ENCODE assay signal across 20 mouse cellular contexts in the genomic region with DNA sequence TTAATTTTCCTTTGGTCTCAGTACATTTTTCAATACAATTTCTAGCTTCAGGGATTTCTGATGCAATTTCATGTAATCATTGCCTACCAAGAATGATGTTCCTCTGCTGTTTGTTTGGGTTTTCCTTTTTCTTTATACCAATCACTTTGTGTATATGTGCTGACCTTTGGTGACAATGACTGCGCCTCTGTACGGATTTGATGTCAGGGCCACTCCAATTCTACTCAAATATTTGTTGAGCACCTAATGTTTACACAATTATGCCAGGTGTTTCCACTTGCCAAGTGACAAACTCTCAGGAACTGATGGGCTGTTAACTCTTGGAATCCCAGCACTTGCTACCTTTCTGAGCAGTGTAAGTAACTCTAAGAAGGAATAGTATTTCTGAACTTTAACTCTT.
DNase-seq lines count a peak whose midpoint lies in the region; ATAC-seq and TF ChIP-seq lines count a peak whose summit lies in the region.
"Had no signal": no experiment of that assay in that cellular context is flagged by ENCODE, and none has a peak within 500 bp of the region (broad histone marks: within the 10 kb centered on the region; RNA-seq: fewer than 3 reads in every experiment).

No protein-coding gene starts in this region.

- no peaks in the 10 kb centered on the region for H3K4me1 ChIP-seq in intestine, embryonic 15.5 days (replicated peaks)
- no peaks in the 10 kb centered on the region for H3K4me1 ChIP-seq in intestine, postnatal 0 days (replicated peaks; ENCODE audit: control insufficient read depth, insufficient read depth, low read length)
- no peaks in the 10 kb centered on the region for H3K4me1 ChIP-seq in lung, embryonic 14.5 days (ENCODE audit: insufficient read depth)
- H3K4me1 ChIP-seq in embryonic fibroblast, embryonic 13.5 days (ENCODE audit: control insufficient read depth, insufficient read depth, low read length) = no peaks in the 10 kb centered on the region; the same call in 1 of the 2 replicates
- H3K4me1 ChIP-seq in heart, embryonic 11.5 days (ENCODE audit: control insufficient read depth, insufficient read depth, low read length) = no peaks in the 10 kb centered on the region
- H3K4me1 ChIP-seq: forebrain, embryonic 13.5 days; heart, embryonic 13.5 days had no signal

- no peak overlapping the region for H3K4me3 ChIP-seq in intestine, embryonic 15.5 days (replicated peaks)
- no peak overlapping the region for H3K4me3 ChIP-seq in intestine, postnatal 0 days (ENCODE audit: low read depth, low read length)
- no peak overlapping the region for H3K4me3 ChIP-seq in lung, embryonic 14.5 days (ENCODE audit: low read depth, low read length)
- no peak overlapping the region for H3K4me3 ChIP-seq in embryonic fibroblast, embryonic 13.5 days (ENCODE audit: insufficient read depth, low read length)
- no peak overlapping the region for H3K4me3 ChIP-seq in myocyte
- no peak overlapping the region for H3K4me3 ChIP-seq in heart, embryonic 11.5 days (ENCODE audit: low read depth, low read length)
- H3K4me3 ChIP-seq: embryonic facial prominence, embryonic 13.5 days; forebrain, embryonic 13.5 days; gastrocnemius, adult 2 months; heart, embryonic 13.5 days had no signal

- no peak overlapping the region for H3K4me2 ChIP-seq in intestine, embryonic 15.5 days (replicated peaks)
- no peak overlapping the region for H3K4me2 ChIP-seq in intestine, postnatal 0 days (replicated peaks; ENCODE audit: low read depth)
- no peak overlapping the region for H3K4me2 ChIP-seq in lung, embryonic 14.5 days
- H3K4me2 ChIP-seq in myocyte (ENCODE audit: low read depth) = no peak overlapping the region
- no peak overlapping the region for H3K4me2 ChIP-seq in heart, embryonic 11.5 days
- H3K4me2 ChIP-seq: embryonic facial prominence, embryonic 13.5 days; forebrain, embryonic 13.5 days; heart, embryonic 13.5 days had no signal

- no peak overlapping the region for H3K9ac ChIP-seq in intestine, embryonic 15.5 days
- no peak overlapping the region for H3K9ac ChIP-seq in intestine, postnatal 0 days (ENCODE audit: low read depth, low read length)
- no peak overlapping the region for H3K9ac ChIP-seq in lung, embryonic 14.5 days
- H3K9ac ChIP-seq in heart, embryonic 11.5 days (ENCODE audit: low read depth, low read length) = no peak overlapping the region
- H3K9ac ChIP-seq: embryonic facial prominence, embryonic 13.5 days; forebrain, embryonic 13.5 days; heart, embryonic 13.5 days had no signal

- WGBS in intestine, embryonic 15.5 days = 42% methylated on average over 2 of the region's 2 CpGs
- 41% methylated on average over 2 of the region's 2 CpGs for WGBS in intestine, postnatal 0 days
- 37% methylated on average over 2 of the region's 2 CpGs for WGBS in lung, embryonic 14.5 days
- 80% methylated on average over 2 of the region's 2 CpGs for WGBS in heart, embryonic 11.5 days (ENCODE audit: insufficient replicate concordance)

- no peak overlapping the region for H3K27ac ChIP-seq in intestine, embryonic 15.5 days
- no peak overlapping the region for H3K27ac ChIP-seq in intestine, postnatal 0 days (ENCODE audit: low read depth, low read length)
- H3K27ac ChIP-seq in lung, embryonic 14.5 days (ENCODE audit: low read depth) = no peak overlapping the region
- peak overlapping the region; percentile 75 for H3K27ac ChIP-seq in embryonic fibroblast, embryonic 13.5 days (ENCODE audit: insufficient read depth, low read length)
- H3K27ac ChIP-seq in heart, embryonic 11.5 days (ENCODE audit: low read depth, low read length) = no peak overlapping the region
- H3K27ac ChIP-seq: embryonic facial prominence, embryonic 13.5 days; forebrain, embryonic 13.5 days; gastrocnemius, adult 2 months; heart, embryonic 13.5 days had no signal

- peaks cover 5% of the 10 kb centered on the region; the same call in 1 of the 2 replicates for H3K36me3 ChIP-seq in intestine, embryonic 15.5 days
- peaks cover 23% of the 10 kb centered on the region for H3K36me3 ChIP-seq in intestine, postnatal 0 days (ENCODE audit: control insufficient read depth, insufficient read depth)
- peaks cover 61% of the 10 kb centered on the region for H3K36me3 ChIP-seq in lung, embryonic 14.5 days (ENCODE audit: insufficient read depth)
- H3K36me3 ChIP-seq in myocyte (ENCODE audit: control insufficient read depth, insufficient read depth) = peaks cover 36% of the 10 kb centered on the region
- peaks cover 9% of the 10 kb centered on the region; the same call in 1 of the 2 replicates for H3K36me3 ChIP-seq in heart, embryonic 11.5 days (ENCODE audit: control insufficient read depth, insufficient read depth, low read length)

- H3ac ChIP-seq in myocyte (ENCODE audit: control insufficient read depth, insufficient read length) = no peak overlapping the region

- no peak for TF ChIP-seq CTCF in intestine, postnatal 0 days (IDR thresholded peaks at IDR 0.05; ENCODE audit: low read depth)
- TF ChIP-seq CTCF in lung, embryonic 14.5 days (IDR thresholded peaks at IDR 0.05; ENCODE audit: low read depth) = no peak
- TF ChIP-seq CTCF in embryonic fibroblast, embryonic 13.5 days (IDR thresholded peaks at IDR 0.05; ENCODE audit: borderline replicate concordance, insufficient read depth, low read length) = no peak

- peak; percentile 29 for DNase-seq in lung, embryonic 14.5 days
- no peak for DNase-seq in lung, adult 18-20 months
- DNase-seq in thymus, adult 18-20 months = no peak
- DNase-seq: adrenal gland, postnatal 14 days; cerebellum, adult 11-12 months; cerebellum, adult 9-10 months; cerebellum, postnatal 25 days; gastrocnemius, adult 2 months; gastrocnemius, postnatal 25 days; heart, postnatal 36 days had no signal

- H3K9me3 ChIP-seq in intestine, embryonic 15.5 days = no peaks in the 10 kb centered on the region
- H3K9me3 ChIP-seq in intestine, postnatal 0 days (ENCODE audit: control insufficient read depth) = no peaks in the 10 kb centered on the region
- H3K9me3 ChIP-seq in lung, embryonic 14.5 days (ENCODE audit: low read depth, low read length) = no peaks in the 10 kb centered on the region
- no peaks in the 10 kb centered on the region for H3K9me3 ChIP-seq in heart, embryonic 11.5 days (replicated peaks; ENCODE audit: control insufficient read depth, low read length)
- H3K9me3 ChIP-seq: embryonic facial prominence, embryonic 13.5 days; forebrain, embryonic 13.5 days; heart, embryonic 13.5 days had no signal

- no peaks in the 10 kb centered on the region for H3K79me2 ChIP-seq in myocyte (ENCODE audit: control insufficient read depth, insufficient read depth)

- ATAC-seq in intestine, embryonic 15.5 days = 0 out of 2 replicates have a peak, but pooled peaks have one; percentile 36
- no peak for ATAC-seq in intestine, postnatal 0 days
- ATAC-seq in lung, embryonic 14.5 days (ENCODE audit: insufficient read depth) = no peak
- ATAC-seq in heart, embryonic 11.5 days (replicated peaks; ENCODE audit: insufficient number of reproducible peaks, low FRiP score, low TSS enrichment) = no peak
- ATAC-seq: activated CD4-positive, CD25-positive, alpha-beta regulatory T cell, adult 4 months; forebrain, embryonic 13.5 days; Patski had no signal

- TF ChIP-seq POLR2A in embryonic fibroblast, embryonic 13.5 days (IDR thresholded peaks at IDR 0.05; ENCODE audit: low read depth, low read length) = no peak
- TF ChIP-seq POLR2A in myocyte (IDR thresholded peaks at IDR 0.05; ENCODE audit: insufficient read length, low read depth) = no peak

- no peaks in the 10 kb centered on the region for H3K27me3 ChIP-seq in intestine, embryonic 15.5 days (replicated peaks)
- no peaks in the 10 kb centered on the region for H3K27me3 ChIP-seq in intestine, postnatal 0 days (replicated peaks; ENCODE audit: control insufficient read depth, insufficient read depth, low read length)
- H3K27me3 ChIP-seq in lung, embryonic 14.5 days (ENCODE audit: insufficient read depth, low read length) = no peaks in the 10 kb centered on the region
- H3K27me3 ChIP-seq in myocyte (ENCODE audit: control insufficient read depth, insufficient read depth, insufficient read length) = no peaks in the 10 kb centered on the region
- no peaks in the 10 kb centered on the region for H3K27me3 ChIP-seq in heart, embryonic 11.5 days (ENCODE audit: control insufficient read depth, insufficient read depth, low read length)
- H3K27me3 ChIP-seq: embryonic facial prominence, embryonic 13.5 days; forebrain, embryonic 13.5 days; heart, embryonic 13.5 days; Patski had no signal

TF ChIP-seq in myocyte, 11 proteins besides CTCF, POLR2A, EP300 and RAD21:
- TF ChIP-seq CEBPB (IDR thresholded peaks at IDR 0.05; ENCODE audit: insufficient read depth, poor library complexity, severe bottlenecking) = peak; percentile 72
- no peak for TF ChIP-seq USF1 (IDR thresholded peaks at IDR 0.05; ENCODE audit: low read depth)
- TF ChIP-seq REST (IDR thresholded peaks at IDR 0.05; ENCODE audit: insufficient read depth, insufficient read length) = no peak
- TF ChIP-seq MYOG (IDR thresholded peaks at IDR 0.05; ENCODE audit: control insufficient read depth in 1 of 3, insufficient read depth in 1 of 3, insufficient read length in 2 of 3, low read depth in 2 of 3) = no peak
